12 mouse cellular contexts compared by ENCODE assay signal in the genomic region with DNA sequence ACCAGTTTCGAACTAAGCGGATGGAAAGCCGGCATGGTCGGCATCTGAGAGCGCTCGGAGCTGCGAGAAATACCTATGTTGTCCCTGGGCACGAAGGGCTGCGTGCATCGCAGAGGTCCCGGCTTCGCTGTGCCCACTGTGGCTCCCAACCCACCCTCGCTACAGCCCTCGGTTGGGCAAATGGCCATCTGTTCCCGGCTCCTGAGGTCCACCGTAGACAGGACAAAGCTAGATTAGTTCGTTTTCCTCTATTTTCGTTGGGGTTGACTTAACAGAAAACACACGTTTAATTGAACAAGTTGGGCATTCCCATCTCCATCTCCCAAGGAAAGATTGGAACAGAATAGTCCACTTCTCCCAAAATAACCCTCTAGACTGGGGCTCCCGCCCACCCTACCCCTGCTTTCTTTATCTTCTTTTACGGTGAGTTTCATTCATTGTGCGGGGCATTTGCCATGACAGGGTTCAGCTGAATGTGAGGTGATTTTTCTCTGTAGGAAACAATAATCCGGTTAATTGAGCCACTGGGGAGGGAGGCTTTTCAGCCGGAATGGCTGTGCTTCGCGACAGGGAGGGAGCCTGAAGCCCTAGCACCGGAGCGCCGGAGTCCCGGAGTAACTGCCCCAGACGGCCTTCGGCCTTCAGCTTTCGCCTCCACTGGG. TPM values are rescaled to one million over a fixed set of nuclear protein-coding genes. Genes with fewer than 3 reads are reported as not detected.
DNase-seq lines count a peak whose midpoint lies in the region; ATAC-seq and TF ChIP-seq lines count a peak whose summit lies in the region.
"Had no signal": no experiment of that assay in that cellular context is flagged by ENCODE, and none has a peak within 500 bp of the region (broad histone marks: within the 10 kb centered on the region; RNA-seq: fewer than 3 reads in every experiment).

No protein-coding gene starts in this region.

- H3K27me3 ChIP-seq in cerebellum, adult 2 months (ENCODE audit: control insufficient read depth, insufficient read depth, low read length) = no peaks in the 10 kb centered on the region
- peaks cover 100% of the 10 kb centered on the region for H3K27me3 ChIP-seq in intestine, embryonic 14.5 days (replicated peaks; ENCODE audit: control insufficient read depth, insufficient read depth, low read length)
- H3K27me3 ChIP-seq in intestine, postnatal 0 days (replicated peaks; ENCODE audit: control insufficient read depth, insufficient read depth, low read length) = peaks cover 95% of the 10 kb centered on the region
- H3K27me3 ChIP-seq in midbrain, embryonic 11.5 days (ENCODE audit: control insufficient read depth, insufficient read depth, low read length) = peaks cover 97% of the 10 kb centered on the region
- H3K27me3 ChIP-seq in kidney, adult 2 months (replicated peaks; ENCODE audit: control insufficient read depth, insufficient read depth, low read length) = peaks cover 4% of the 10 kb centered on the region

- H3K27ac ChIP-seq in cerebellum, adult 2 months (ENCODE audit: insufficient read depth, low read length) = no peak overlapping the region
- no peak overlapping the region for H3K27ac ChIP-seq in intestine, embryonic 14.5 days (ENCODE audit: low read depth)
- no peak overlapping the region for H3K27ac ChIP-seq in intestine, postnatal 0 days (ENCODE audit: low read depth, low read length)
- peak overlapping the region; percentile 9; the same call in 1 of the 2 replicates for H3K27ac ChIP-seq in midbrain, embryonic 11.5 days (ENCODE audit: low read depth, low read length)
- no peak overlapping the region for H3K27ac ChIP-seq in kidney, adult 2 months (ENCODE audit: insufficient read depth, low read depth, low read length)
- H3K27ac ChIP-seq: lung, embryonic 15.5 days had no signal

- peak overlapping the region; percentile 31 for H3K4me3 ChIP-seq in cerebellum, adult 2 months (replicated peaks; ENCODE audit: insufficient read depth, low read depth, low read length)
- H3K4me3 ChIP-seq in intestine, embryonic 14.5 days (ENCODE audit: low read depth, low read length) = no peak overlapping the region
- no peak overlapping the region for H3K4me3 ChIP-seq in intestine, postnatal 0 days (ENCODE audit: low read depth, low read length)
- peak overlapping the region; percentile 25 for H3K4me3 ChIP-seq in midbrain, embryonic 11.5 days (ENCODE audit: low read depth, low read length)
- no peak overlapping the region for H3K4me3 ChIP-seq in kidney, adult 2 months (ENCODE audit: insufficient read depth, low read depth, low read length)
- H3K4me3 ChIP-seq: lung, embryonic 15.5 days had no signal

- no peak overlapping the region for H3K9ac ChIP-seq in intestine, embryonic 14.5 days (ENCODE audit: low read length)
- no peak overlapping the region for H3K9ac ChIP-seq in intestine, postnatal 0 days (ENCODE audit: low read depth, low read length)
- H3K9ac ChIP-seq in midbrain, embryonic 11.5 days (ENCODE audit: low read length) = peak overlapping the region; percentile 41
- H3K9ac ChIP-seq: lung, embryonic 15.5 days had no signal

- TF ChIP-seq POLR2A in cerebellum, adult 2 months (IDR thresholded peaks at IDR 0.05; ENCODE audit: borderline replicate concordance, insufficient read depth, low read length) = no peak
- TF ChIP-seq POLR2A in kidney, adult 2 months (IDR thresholded peaks at IDR 0.05; ENCODE audit: low read depth, low read length) = no peak

- 36% methylated on average over 33 of the region's 33 CpGs for WGBS in cerebellum, adult 2 months
- 2% methylated on average over 33 of the region's 33 CpGs for WGBS in intestine, embryonic 14.5 days
- 3% methylated on average over 33 of the region's 33 CpGs for WGBS in intestine, postnatal 0 days
- WGBS in midbrain, embryonic 11.5 days = under 1% methylated on average over 33 of the region's 33 CpGs
- 8% methylated on average over 33 of the region's 33 CpGs for WGBS in kidney, adult 2 months

- TF ChIP-seq CTCF in cerebellum, adult 2 months (IDR thresholded peaks at IDR 0.05; ENCODE audit: borderline replicate concordance, insufficient read depth, low read depth, low read length) = no peak
- TF ChIP-seq CTCF in intestine, postnatal 0 days (IDR thresholded peaks at IDR 0.05; ENCODE audit: low read depth) = no peak
- no peak for TF ChIP-seq CTCF in kidney, adult 2 months (conservative IDR thresholded peaks at IDR 0.05; ENCODE audit: insufficient read depth, insufficient read length, low read depth, low read length)

- no peak overlapping the region for H3K4me2 ChIP-seq in intestine, embryonic 14.5 days (ENCODE audit: low read length)
- H3K4me2 ChIP-seq in intestine, postnatal 0 days (replicated peaks; ENCODE audit: low read depth) = no peak overlapping the region
- peak overlapping the region; percentile 3 for H3K4me2 ChIP-seq in midbrain, embryonic 11.5 days
- H3K4me2 ChIP-seq: lung, embryonic 15.5 days had no signal

- DNase-seq in cerebellum, adult 2 months = peak in 1 of 2 experiments; percentile 43
- no peak for DNase-seq in cerebellum, adult 11 months
- peak; percentile 72 for DNase-seq in intestine, embryonic 14.5 days (ENCODE audit: low spot score)
- DNase-seq in midbrain, embryonic 11.5 days (ENCODE audit: low spot score, missing footprints) = peak; percentile 96
- no peak for DNase-seq in lung, postnatal 4 days
- no peak for DNase-seq in thymus, postnatal 36 days
- no peak for DNase-seq in kidney, adult 2 months
- DNase-seq: spleen, adult 18-20 months had no signal

- H3K9me3 ChIP-seq in intestine, embryonic 14.5 days (ENCODE audit: control insufficient read depth, low read length) = no peaks in the 10 kb centered on the region
- no peaks in the 10 kb centered on the region for H3K9me3 ChIP-seq in intestine, postnatal 0 days (ENCODE audit: control insufficient read depth)
- H3K9me3 ChIP-seq in midbrain, embryonic 11.5 days (ENCODE audit: control insufficient read depth, low read length) = no peaks in the 10 kb centered on the region
- H3K9me3 ChIP-seq: lung, embryonic 15.5 days had no signal

- H3K36me3 ChIP-seq in intestine, embryonic 14.5 days (ENCODE audit: control insufficient read depth, insufficient read depth, low read length) = no peaks in the 10 kb centered on the region
- 0 out of 2 replicates have a peak, but pooled peaks cover 2% of the 10 kb centered on the region for H3K36me3 ChIP-seq in intestine, postnatal 0 days (ENCODE audit: control insufficient read depth, insufficient read depth)
- H3K36me3 ChIP-seq in midbrain, embryonic 11.5 days (ENCODE audit: control insufficient read depth, insufficient read depth, low read length) = no peaks in the 10 kb centered on the region
- H3K36me3 ChIP-seq in kidney, adult 2 months (ENCODE audit: control insufficient read depth, insufficient read depth, low read length) = no peaks in the 10 kb centered on the region
- H3K36me3 ChIP-seq: lung, embryonic 15.5 days had no signal

- peaks cover 6% of the 10 kb centered on the region; the same call in 1 of the 2 replicates for H3K4me1 ChIP-seq in cerebellum, adult 2 months (ENCODE audit: control insufficient read depth, insufficient read depth, low read length)
- H3K4me1 ChIP-seq in intestine, embryonic 14.5 days (replicated peaks; ENCODE audit: control insufficient read depth, insufficient read depth, low read length) = no peaks in the 10 kb centered on the region
- H3K4me1 ChIP-seq in intestine, postnatal 0 days (replicated peaks; ENCODE audit: control insufficient read depth, insufficient read depth, low read length) = no peaks in the 10 kb centered on the region
- H3K4me1 ChIP-seq in midbrain, embryonic 11.5 days (ENCODE audit: control insufficient read depth, insufficient read depth, low read length) = peaks cover 35% of the 10 kb centered on the region
- H3K4me1 ChIP-seq in kidney, adult 2 months (ENCODE audit: control insufficient read depth, insufficient read depth, low read length) = no peaks in the 10 kb centered on the region; the same call in 1 of the 2 replicates

- no peak for ATAC-seq in intestine, embryonic 14.5 days (replicated peaks; ENCODE audit: low FRiP score, low TSS enrichment, low read depth)
- no peak for ATAC-seq in intestine, postnatal 0 days
- ATAC-seq in midbrain, embryonic 11.5 days (ENCODE audit: low FRiP score) = no peak
- ATAC-seq: activated CD4-positive, CD25-positive, alpha-beta regulatory T cell, adult 4 months had no signal

RNA-seq across cellular contexts. Expression of a gene that starts 4.3 kb away (rescaled TPM):
- polyA plus RNA-seq in cerebellum, adult 2 months (2012; rRNA removed) = 12.0 and 12.6 TPM in 2 replicates
- polyA plus RNA-seq in intestine, embryonic 14.5 days (2014; fragmentation: Nextera tagmentation; extraction: Ambion mirVana) = not detected in 2 replicates
- polyA plus RNA-seq in intestine, postnatal 0 days (2015; fragmentation: Nextera tagmentation; extraction: Ambion mirVana) = not detected in 2 replicates
- 12.2 and 12.7 TPM in 2 replicates for polyA plus RNA-seq in midbrain, embryonic 11.5 days (2014; fragmentation: Nextera tagmentation; extraction: Ambion mirVana)
- 0.05 and 0.07 TPM in 2 replicates for polyA plus RNA-seq in kidney, adult 2 months (2012; rRNA removed)
- polyA plus RNA-seq: activated CD4-positive, CD25-positive, alpha-beta regulatory T cell, adult 4 months; kidney, embryonic 14.5 days; lung, embryonic 15.5 days had no signal

Comparison
In these comparisons a context has a peak if more than half of its experiments do, and no peak if none do; other contexts are left out.
1. DNase-seq: peak in intestine, embryonic 14.5 days (single experiment) and midbrain, embryonic 11.5 days (single experiment); none in cerebellum, adult 11 months (single experiment), lung, postnatal 4 days (0 of 2), thymus, postnatal 36 days (0 of 2) and kidney, adult 2 months (single experiment).
2. H3K4me3 ChIP-seq: peak in cerebellum, adult 2 months (single experiment) and midbrain, embryonic 11.5 days (single experiment); none in intestine, embryonic 14.5 days (single experiment), intestine, postnatal 0 days (single experiment) and kidney, adult 2 months (single experiment).
3. RNA of a gene that starts 4.3 kb away (polyA plus RNA-seq): 12.2 to 12.7 TPM in midbrain, embryonic 11.5 days and 12.0 to 12.6 TPM in cerebellum, adult 2 months; 0.05 to 0.07 TPM in kidney, adult 2 months, not detected in intestine, embryonic 14.5 days and not detected in intestine, postnatal 0 days; every median in the first group is over 10 times any median in the second.